Mouse (Mus musculus): ENCODE results near the gene Dnase1. TPM values are rescaled to one million over a fixed set of nuclear protein-coding genes. Genes with fewer than 3 reads are reported as not detected.
"Not testable (repeated sequence)": the region's sequence is repeated elsewhere in the genome, so short reads cannot be mapped to it uniquely, and the experiment has no call there.

Gene Dnase1
- 8.0 and 8.9 TPM in 2 replicates for polyA plus RNA-seq (2015; fragmentation: Nextera tagmentation; extraction: Ambion mirVana)

- Histone ChIP-seq H3K27ac (ENCODE audit: low read depth, low read length) (no peak within 1 kb of the TSS), H3K9ac (ENCODE audit: low read depth, low read length) (no peak within 1 kb of the TSS), H3K36me3 (ENCODE audit: control insufficient read depth, insufficient read depth) (peaks cover 40% of the 10 kb centered on the region), H3K4me2 (replicated peaks; ENCODE audit: low read depth) (no peak within 1 kb of the TSS; the same call in 1 of the 2 replicates), H3K4me3 (ENCODE audit: low read depth, low read length) (no peak within 1 kb of the TSS), H3K4me1 (replicated peaks; ENCODE audit: control insufficient read depth, insufficient read depth, low read length) (no peaks in the 10 kb centered on the region; the same call in 1 of the 2 replicates), H3K9me3 (ENCODE audit: control insufficient read depth) (no peaks in the 10 kb centered on the region), H3K27me3 (replicated peaks; ENCODE audit: control insufficient read depth, insufficient read depth, low read length) (no peaks in the 10 kb centered on the region)
- peak; percentile 39 for ATAC-seq
- 42% methylated on average over 5 of the region's 5 CpGs for WGBS
- no peak for TF ChIP-seq CTCF (IDR thresholded peaks at IDR 0.05; ENCODE audit: low read depth)
Observed at GRCm38 (mm10) chr16:4036807-4037206, at the start of gene Dnase1. TSS of gene Dnase1 (plus strand) at chr16:4036942.

DNA sequence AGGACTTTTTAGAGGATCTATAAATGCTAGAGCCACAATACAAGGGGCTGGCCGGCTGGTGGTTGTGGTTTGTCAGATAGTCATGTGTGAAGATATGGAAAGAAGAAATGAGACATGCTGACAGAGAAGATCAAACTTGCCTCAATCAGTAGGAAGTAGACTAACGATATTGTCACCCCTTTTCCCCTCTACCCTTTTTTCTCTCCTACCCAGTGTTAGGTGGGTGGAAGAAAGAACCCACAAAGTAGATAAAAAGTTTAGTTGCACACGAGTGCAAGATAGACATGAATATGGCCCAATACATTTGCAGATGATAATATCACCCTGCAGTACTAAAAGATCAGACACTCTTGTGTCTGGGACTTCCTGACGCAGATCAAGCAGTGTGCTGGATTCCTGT is 48.3 kb upstream of the Dnase1 start:
- no peak overlapping the region for H3K4me2 ChIP-seq (replicated peaks; ENCODE audit: low read depth)
- peaks cover 96% of the 10 kb centered on the region for H3K36me3 ChIP-seq (ENCODE audit: control insufficient read depth, insufficient read depth)
- H3K27ac ChIP-seq (ENCODE audit: low read depth, low read length): no peak overlapping the region
- WGBS: 87% methylated on average over 4 of the region's 4 CpGs
- TF ChIP-seq CTCF (IDR thresholded peaks at IDR 0.05; ENCODE audit: low read depth): no peak
- H3K9me3 ChIP-seq (ENCODE audit: control insufficient read depth): no peaks in the 10 kb centered on the region
- H3K9ac ChIP-seq (ENCODE audit: low read depth, low read length): no peak overlapping the region
- H3K4me3 ChIP-seq (ENCODE audit: low read depth, low read length): no peak overlapping the region
- H3K4me1 ChIP-seq (replicated peaks; ENCODE audit: control insufficient read depth, insufficient read depth, low read length): no peaks in the 10 kb centered on the region
- no peak for ATAC-seq
- no peaks in the 10 kb centered on the region for H3K27me3 ChIP-seq (replicated peaks; ENCODE audit: control insufficient read depth, insufficient read depth, low read length)

GRCm38 (mm10) chr16:4003489-4004398 is 33.0 kb upstream of the Dnase1 start, which contains the start of gene Slx4:
TSS of gene Slx4 (minus strand) at chr16:4003770.
- Histone ChIP-seq H3K9ac (ENCODE audit: low read depth, low read length) (peak within 1 kb of the TSS; percentile 61), H3K27ac (ENCODE audit: low read depth, low read length) (peak within 1 kb of the TSS; percentile 85), H3K9me3 (ENCODE audit: control insufficient read depth) (no peaks in the 10 kb centered on the region), H3K4me1 (replicated peaks; ENCODE audit: control insufficient read depth, insufficient read depth, low read length) (peaks cover 4% of the 10 kb centered on the region; the same call in 1 of the 2 replicates), H3K4me2 (replicated peaks; ENCODE audit: low read depth) (peak within 1 kb of the TSS; percentile 93), H3K36me3 (ENCODE audit: control insufficient read depth, insufficient read depth) (peaks cover 22% of the 10 kb centered on the region), H3K4me3 (ENCODE audit: low read depth, low read length) (peak within 1 kb of the TSS; percentile 95), H3K27me3 (replicated peaks; ENCODE audit: control insufficient read depth, insufficient read depth, low read length) (no peaks in the 10 kb centered on the region)
- WGBS: 1% methylated on average over 58 of the region's 58 CpGs
- ATAC-seq: peak; percentile 92
- peak; percentile 75 for TF ChIP-seq CTCF (IDR thresholded peaks at IDR 0.05; ENCODE audit: low read depth)

DNA sequence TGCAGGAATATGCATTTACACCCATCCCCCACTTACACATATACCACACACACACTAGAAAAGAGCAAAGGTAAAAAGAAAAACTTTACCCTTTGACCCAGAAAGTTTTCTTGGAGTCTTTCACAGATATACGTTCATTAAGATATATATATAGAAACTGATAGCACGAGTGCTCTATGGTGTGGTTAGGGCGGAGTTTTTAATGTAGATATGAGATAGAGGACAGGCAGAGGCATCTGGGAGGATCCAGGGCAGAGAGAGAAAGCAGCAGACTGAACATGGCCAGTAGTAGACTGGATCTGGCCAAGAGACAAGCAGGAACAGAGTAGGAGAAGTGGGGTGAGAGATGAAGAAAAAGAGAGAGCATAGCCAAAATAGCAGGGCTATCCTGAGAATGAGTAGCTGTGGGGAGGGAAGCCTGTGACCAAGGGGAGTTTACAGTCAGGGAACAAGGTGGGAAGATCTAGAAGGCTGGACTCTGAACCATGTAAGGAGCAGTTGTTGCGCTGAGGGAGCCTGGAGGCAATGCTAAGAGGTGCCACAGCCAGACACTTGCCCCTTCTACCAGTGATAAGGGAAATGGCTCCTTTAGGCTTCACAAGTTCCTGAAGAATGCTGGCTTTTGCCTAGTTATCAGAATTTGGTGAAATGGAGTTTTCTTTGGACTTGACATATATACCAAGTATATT is 23.7 kb upstream of the Dnase1 start:
- no peak overlapping the region for H3K9ac ChIP-seq (ENCODE audit: low read depth, low read length)
- WGBS: 36% methylated on average over 4 of the region's 4 CpGs
- no peak for TF ChIP-seq CTCF (IDR thresholded peaks at IDR 0.05; ENCODE audit: low read depth)
- H3K4me2 ChIP-seq (replicated peaks; ENCODE audit: low read depth): peak overlapping the region; percentile 37
- H3K36me3 ChIP-seq (ENCODE audit: control insufficient read depth, insufficient read depth): no peaks in the 10 kb centered on the region
- no peaks in the 10 kb centered on the region for H3K4me1 ChIP-seq (replicated peaks; ENCODE audit: control insufficient read depth, insufficient read depth, low read length)
- peak; percentile 91 for ATAC-seq
- H3K27me3 ChIP-seq (replicated peaks; ENCODE audit: control insufficient read depth, insufficient read depth, low read length): no peaks in the 10 kb centered on the region
- H3K9me3 ChIP-seq (ENCODE audit: control insufficient read depth): no peaks in the 10 kb centered on the region
- no peak overlapping the region for H3K4me3 ChIP-seq (ENCODE audit: low read depth, low read length)
- peak overlapping the region; percentile 71; the same call in 1 of the 2 replicates for H3K27ac ChIP-seq (ENCODE audit: low read depth, low read length)

DNA sequence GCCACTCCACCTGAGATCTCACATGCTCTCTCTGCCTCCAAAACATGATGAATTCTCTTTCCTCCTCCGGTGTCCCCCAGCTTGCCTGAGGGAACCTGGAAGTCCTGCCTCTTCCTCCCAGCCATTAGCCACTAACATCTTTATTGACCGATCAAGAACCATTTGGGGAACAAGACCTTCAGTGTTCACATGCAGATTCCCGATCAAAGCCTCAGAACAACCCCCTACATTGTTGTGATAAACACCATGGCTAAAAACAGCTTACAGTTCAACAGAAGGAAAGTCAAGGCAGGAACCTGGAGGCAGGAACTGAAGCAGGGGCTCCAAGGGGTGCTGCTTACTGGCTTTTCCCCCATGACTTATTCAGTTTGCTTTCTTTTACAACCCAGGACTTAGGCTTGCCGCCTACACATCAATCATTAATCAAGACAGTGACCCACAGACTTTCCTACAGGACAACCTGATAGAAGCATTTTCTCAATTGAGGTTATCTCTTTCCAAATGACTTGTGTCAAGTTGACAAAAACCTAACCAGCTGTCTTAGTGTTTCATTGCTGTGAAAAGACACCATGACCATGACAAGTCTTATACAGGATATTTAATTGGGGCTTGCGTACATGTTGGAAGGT is 22.6 kb upstream of the Dnase1 start:
- H3K27me3 ChIP-seq (replicated peaks; ENCODE audit: control insufficient read depth, insufficient read depth, low read length): no peaks in the 10 kb centered on the region
- H3K9me3 ChIP-seq (ENCODE audit: control insufficient read depth): no peaks in the 10 kb centered on the region
- 78% methylated on average over 5 of the region's 5 CpGs for WGBS
- H3K4me2 ChIP-seq (replicated peaks; ENCODE audit: low read depth): no peak overlapping the region
- ATAC-seq: no peak
- peak overlapping the region; percentile 50 for H3K27ac ChIP-seq (ENCODE audit: low read depth, low read length)
- H3K9ac ChIP-seq (ENCODE audit: low read depth, low read length): no peak overlapping the region
- no peaks in the 10 kb centered on the region for H3K4me1 ChIP-seq (replicated peaks; ENCODE audit: control insufficient read depth, insufficient read depth, low read length)
- no peaks in the 10 kb centered on the region for H3K36me3 ChIP-seq (ENCODE audit: control insufficient read depth, insufficient read depth)
- no peak overlapping the region for H3K4me3 ChIP-seq (ENCODE audit: low read depth, low read length)
- TF ChIP-seq CTCF (IDR thresholded peaks at IDR 0.05; ENCODE audit: low read depth): no peak

DNA sequence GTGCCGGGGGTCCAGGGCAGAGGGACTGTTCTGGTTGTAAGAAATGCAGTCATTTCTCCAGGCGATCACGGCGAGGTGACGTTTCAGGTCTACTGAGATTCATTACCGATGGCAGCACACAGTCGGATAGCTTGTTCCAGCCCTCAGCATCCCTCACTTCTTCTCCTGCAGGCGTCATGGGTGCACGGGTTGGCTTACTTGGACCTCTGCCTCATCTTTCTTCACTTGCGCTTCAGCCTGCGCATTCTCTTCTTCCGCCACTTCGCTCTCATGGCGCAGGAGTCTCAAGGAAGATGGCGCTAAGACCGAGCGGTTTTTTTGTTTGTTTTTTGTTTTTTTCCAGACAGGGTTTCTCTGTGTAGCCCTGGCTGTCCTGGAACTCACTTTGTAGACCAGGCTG is 20.0 kb upstream of the Dnase1 start:
- 76% methylated on average over 17 of the region's 17 CpGs for WGBS
- H3K27me3 ChIP-seq (replicated peaks; ENCODE audit: control insufficient read depth, insufficient read depth, low read length); H3K27ac ChIP-seq (ENCODE audit: low read depth, low read length); H3K9me3 ChIP-seq (ENCODE audit: control insufficient read depth); H3K4me2 ChIP-seq (replicated peaks; ENCODE audit: low read depth); H3K4me3 ChIP-seq (ENCODE audit: low read depth, low read length); H3K36me3 ChIP-seq (ENCODE audit: control insufficient read depth, insufficient read depth); ATAC-seq; H3K9ac ChIP-seq (ENCODE audit: low read depth, low read length); H3K4me1 ChIP-seq (replicated peaks; ENCODE audit: control insufficient read depth, insufficient read depth, low read length): not testable (repeated sequence)

- not testable (repeated sequence) for H3K36me3 ChIP-seq (ENCODE audit: control insufficient read depth, insufficient read depth); H3K4me3 ChIP-seq (ENCODE audit: low read depth, low read length); H3K4me2 ChIP-seq (replicated peaks; ENCODE audit: low read depth); ATAC-seq; H3K27ac ChIP-seq (ENCODE audit: low read depth, low read length); H3K9me3 ChIP-seq (ENCODE audit: control insufficient read depth); H3K9ac ChIP-seq (ENCODE audit: low read depth, low read length); H3K27me3 ChIP-seq (replicated peaks; ENCODE audit: control insufficient read depth, insufficient read depth, low read length); H3K4me1 ChIP-seq (replicated peaks; ENCODE audit: control insufficient read depth, insufficient read depth, low read length)
- WGBS: 84% methylated on average over 6 of the region's 6 CpGs
Observed at GRCm38 (mm10) chr16:4017466-4017865, 19.3 kb upstream of the Dnase1 start.

All from intestine, postnatal 0 days (tissue).